Mouse (Mus musculus) liver, postnatal 0 days (tissue): Measurements from ENCODE around the gene Jkamp.

Source experiments
- CTCF ChIP-seq: sonication (generic); IDR thresholded peaks from 2 replicates; pipeline ENCODE4 v1.5.1; 2016; ENCODE audit warnings: antibody characterized with exemption, low read depth
- EP300 ChIP-seq: IDR thresholded peaks from 2 replicates; pipeline ENCODE4 v1.6.1; 2016; ENCODE audit warnings: antibody characterized with exemption, low read depth, mild to moderate bottlenecking

- peak; percentile 65; the same call in 1 of the 2 replicates for TF ChIP-seq EP300
- peak; percentile 37; the same call in 1 of the 2 replicates for TF ChIP-seq CTCF
Measured at GRCm38 (mm10) chr12:72085329-72086165, at the start of gene Jkamp, which contains the start of gene L3hypdh.
